Mouse (Mus musculus) lung, postnatal 0 days (tissue): Measurements from ENCODE around the gene Pank1. TPM values are rescaled to one million over a fixed set of nuclear protein-coding genes. Genes with fewer than 3 reads are reported as not detected.

Experiments
- ATAC-seq: fragments of 200-750 bp; cut with Nextera tagmentation; 2 replicates; pipeline ENCODE4 v1.8.0; 2017; ENCODE audit warnings: moderate library complexity
- DNase-seq: peaks from one replicate; pipeline ENCODE4 v3.0.0-alpha.2; 2016; ENCODE audit warnings: low spot score
- H3K27ac ChIP-seq: fragments of 300-500 bp; sonication (generic); 2 replicates; pipeline ENCODE4 v1.5.1; 2014; ENCODE audit warnings: antibody characterized with exemption, mild to moderate bottlenecking, low read length, mixed read lengths
- H3K27me3 ChIP-seq: fragments of 300-500 bp; sonication (generic); replicated peaks from 2 replicates; pipeline ENCODE4 v1.6.1; 2014; ENCODE audit warnings: low read length, mixed read lengths; ENCODE audit not compliant: insufficient read depth
- H3K36me3 ChIP-seq: fragments of 300-500 bp; sonication (generic); 2 replicates; pipeline ENCODE4 v1.6.1; 2014; ENCODE audit warnings: low read length, mixed read lengths; ENCODE audit not compliant: insufficient read depth
- H3K4me1 ChIP-seq: fragments of 300-500 bp; sonication (generic); 2 replicates; pipeline ENCODE4 v1.6.1; 2014; ENCODE audit warnings: antibody characterized with exemption, low read depth, low read length, mixed read lengths; ENCODE audit not compliant: insufficient read depth
- H3K4me2 ChIP-seq: fragments of 300-500 bp; sonication (generic); replicated peaks from 2 replicates; pipeline ENCODE4 v1.6.1; 2014; ENCODE audit warnings: low read depth, mild to moderate bottlenecking, low read length, moderate library complexity, mixed read lengths
- H3K4me3 ChIP-seq: fragments of 300-500 bp; sonication (generic); 2 replicates; pipeline ENCODE4 v1.5.1; 2014; ENCODE audit warnings: low read depth, low read length
- H3K9ac ChIP-seq: fragments of 300-500 bp; sonication (generic); replicated peaks from 2 replicates; pipeline ENCODE4 v1.6.1; 2014; ENCODE audit warnings: low read depth, mild to moderate bottlenecking
- H3K9me3 ChIP-seq: fragments of 300-500 bp; sonication (generic); 2 replicates; pipeline ENCODE4 v1.6.1; 2016; ENCODE audit warnings: low read length, mixed read lengths
- CTCF ChIP-seq: IDR thresholded peaks from 2 replicates; pipeline ENCODE4 v1.5.1; 2016; ENCODE audit warnings: antibody characterized with exemption, mild to moderate bottlenecking
- EP300 ChIP-seq: IDR thresholded peaks from 2 replicates; pipeline ENCODE4 v1.6.1; 2016; ENCODE audit warnings: antibody characterized with exemption, mild to moderate bottlenecking, control low read depth
- WGBS: fragments of 180-500 bp; shearing (Covaris S2); extraction: QIAGEN DNeasy Blood & Tissue Kit; methylation state at CpG from one replicate; pipeline ENCODE4 v1.1.7; 2014; 5-methylcytosine and 5-hydroxymethylcytosine counted together
- microRNA counts: library from miRNA; unstranded; fragments of <30 nt; microRNA quantifications from one replicate; lab custom pipeline; 2015
- microRNA-seq: library from miRNA; unstranded; fragments of <30 nt; microRNA quantifications from one replicate; pipeline ENCODE4, GENCODE M21; 2016
- polyA plus RNA-seq: library from polyadenylated mRNA; unstranded; fragments of >200 nt; fragmentation: Nextera tagmentation; extraction: Ambion mirVana; gene quantifications from 2 replicates; pipeline ENCODE4 v1.2.1, GENCODE M21; 2015

Gene Pank1
- polyA plus RNA-seq, 1 experiment from 2014 or later = 5.6 TPM

DNA sequence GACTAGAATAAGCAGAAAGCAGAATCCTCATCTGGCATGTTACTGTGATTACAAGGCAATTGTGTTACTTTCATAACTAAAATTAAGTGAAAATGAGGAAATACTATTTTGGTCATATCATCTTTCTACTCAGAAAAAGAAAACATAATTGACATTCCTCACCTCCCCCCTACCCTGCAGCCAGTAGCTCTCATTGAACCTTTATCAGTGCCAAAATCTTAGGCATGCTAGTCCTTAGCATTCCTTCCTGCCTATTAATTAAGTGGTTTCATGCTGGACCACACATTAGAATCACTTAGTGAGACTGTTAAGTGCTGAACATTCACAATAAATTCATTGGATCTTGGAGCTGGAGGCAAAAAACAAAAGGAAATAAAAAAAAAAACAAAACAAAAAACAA lies 101.2 kb downstream of the Pank1 start:
- peak; percentile 34 for DNase-seq

DNA sequence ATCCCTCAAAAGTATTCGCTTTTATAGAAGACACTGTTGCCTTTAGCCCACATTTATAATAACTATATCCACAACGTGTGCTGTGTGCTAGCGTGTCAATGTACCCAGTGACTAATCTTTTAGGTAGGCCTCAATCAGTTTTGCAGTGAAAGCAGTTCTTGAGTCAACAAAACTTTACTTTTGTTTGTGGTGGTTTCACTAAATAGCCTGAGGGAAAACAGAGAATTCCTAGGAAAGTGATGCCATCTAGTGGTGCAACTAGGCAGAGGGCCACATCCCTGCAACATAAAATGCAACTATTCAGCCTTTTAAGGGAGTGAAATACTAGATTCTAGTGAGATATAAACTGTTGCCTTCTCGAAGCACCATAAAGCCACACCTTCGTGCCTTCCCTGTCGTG lies 106.5 kb downstream of the Pank1 start:
- H3K9ac ChIP-seq = no peak overlapping the region
- DNase-seq = peak; percentile 85
- H3K9me3 ChIP-seq = no peaks in the 10 kb centered on the region
- H3K36me3 ChIP-seq = no peaks in the 10 kb centered on the region
- WGBS = 19% methylated on average over 6 of the region's 6 CpGs
- H3K27ac ChIP-seq = no peak overlapping the region
- no peaks in the 10 kb centered on the region for H3K4me1 ChIP-seq
- H3K27me3 ChIP-seq = no peaks in the 10 kb centered on the region
- TF ChIP-seq EP300 = 0 out of 2 replicates have a peak, but pooled peaks have one; percentile 33
- TF ChIP-seq CTCF = peak; percentile 88
- ATAC-seq = peak; percentile 63
- H3K4me2 ChIP-seq = no peak overlapping the region
- no peak overlapping the region for H3K4me3 ChIP-seq

More for the DNA sequence above, 101.2 kb downstream of the Pank1 start:
- Histone ChIP-seq H3K27ac (no peak overlapping the region), H3K4me3 (no peak overlapping the region), H3K36me3 (no peaks in the 10 kb centered on the region), H3K4me2 (no peak overlapping the region), H3K4me1 (no peaks in the 10 kb centered on the region), H3K9ac (no peak overlapping the region), H3K9me3 (no peaks in the 10 kb centered on the region), H3K27me3 (no peaks in the 10 kb centered on the region)
- TF ChIP-seq CTCF (no peak), EP300 (peak; percentile 59)
- ATAC-seq = peak; percentile 54; the same call in 1 of the 2 replicates

DNA sequence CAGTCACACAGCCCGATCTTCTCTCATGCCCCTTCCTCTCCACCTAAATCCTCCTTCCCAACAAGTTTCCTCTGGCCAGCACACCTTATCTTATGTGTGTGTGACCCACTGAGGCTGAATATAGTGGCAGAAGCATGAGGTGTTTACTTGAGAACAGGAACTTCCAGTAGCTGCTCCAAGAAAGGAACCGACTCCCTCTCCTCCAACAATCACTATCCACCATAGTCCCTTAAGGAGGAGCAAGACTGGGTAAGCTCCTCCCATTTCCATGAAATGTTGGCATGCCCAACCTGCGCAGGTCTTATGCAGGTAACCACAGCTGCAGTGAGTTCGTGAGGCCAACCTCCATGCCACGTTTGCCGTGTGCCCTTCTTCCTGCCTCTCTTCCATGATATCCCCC lies 108.5 kb downstream of the Pank1 start:
- Histone ChIP-seq H3K9me3 (no peaks in the 10 kb centered on the region), H3K4me1 (no peaks in the 10 kb centered on the region), H3K4me2 (no peak overlapping the region), H3K27ac (no peak overlapping the region), H3K4me3 (no peak overlapping the region), H3K36me3 (no peaks in the 10 kb centered on the region), H3K9ac (no peak overlapping the region), H3K27me3 (no peaks in the 10 kb centered on the region)
- ATAC-seq (no peak), DNase-seq (no peak)
- 73% methylated on average over 6 of the region's 6 CpGs for WGBS
- TF ChIP-seq EP300 (no peak), CTCF (no peak)

- no peak overlapping the region for H3K4me3 ChIP-seq
- ATAC-seq (peak; percentile 77), DNase-seq (peak; percentile 46)
- H3K9ac ChIP-seq = no peak overlapping the region
- WGBS = 40% methylated on average over 1 of the region's 1 CpGs
- no peaks in the 10 kb centered on the region for H3K4me1 ChIP-seq
- no peaks in the 10 kb centered on the region for H3K9me3 ChIP-seq
- H3K27ac ChIP-seq = no peak overlapping the region
- no peaks in the 10 kb centered on the region for H3K27me3 ChIP-seq
- no peaks in the 10 kb centered on the region for H3K36me3 ChIP-seq
- H3K4me2 ChIP-seq = no peak overlapping the region
- TF ChIP-seq CTCF = no peak
- TF ChIP-seq EP300 = peak; percentile 83; the same call in 1 of the 2 replicates
Observed at GRCm38 (mm10) chr19:34758754-34759153, 120.5 kb downstream of the Pank1 start.

MicroRNAs within 50 kb of the gene (microRNA counts, 519-probe panel; counts per million panel counts)
- microRNA mmu-miR-107 (lab: Ali Mortazavi, UCI) = 5,365 counts per million, percentile 66 among the panel's probes with 10 or more counts

Small RNAs within 50 kb of the gene (microRNA-seq; reads per million reads assigned to microRNA genes)
- 2,047 reads per million, percentile 83 among the genes with 10 or more reads in this experiment for gene Mir107

Other genes starting within 250 kb of the Pank1 start
- gene Ifit1bl2, start 238.7 kb downstream of the Pank1 start, polyA plus RNA-seq = 0.46 and 0.54 TPM in 2 replicates
- 2.7 and 3.8 TPM in 2 replicates for gene Ifit1, start 238.6 kb downstream of the Pank1 start, polyA plus RNA-seq
- 8.4 and 9.4 TPM in 2 replicates for gene Slc16a12, start 132.2 kb downstream of the Pank1 start, polyA plus RNA-seq
- 4.2 and 7.8 TPM in 2 replicates for gene Kif20b, start 42.9 kb upstream of the Pank1 start, polyA plus RNA-seq